Mouse (Mus musculus): ENCODE measurements at regions not wholly inside any gene's neighbourhood (a gene's known extent, or its start where the extent isn't known, plus 50 kb on each side); places are given as distances from the start of the nearest gene placed in this dataset.

DNA sequence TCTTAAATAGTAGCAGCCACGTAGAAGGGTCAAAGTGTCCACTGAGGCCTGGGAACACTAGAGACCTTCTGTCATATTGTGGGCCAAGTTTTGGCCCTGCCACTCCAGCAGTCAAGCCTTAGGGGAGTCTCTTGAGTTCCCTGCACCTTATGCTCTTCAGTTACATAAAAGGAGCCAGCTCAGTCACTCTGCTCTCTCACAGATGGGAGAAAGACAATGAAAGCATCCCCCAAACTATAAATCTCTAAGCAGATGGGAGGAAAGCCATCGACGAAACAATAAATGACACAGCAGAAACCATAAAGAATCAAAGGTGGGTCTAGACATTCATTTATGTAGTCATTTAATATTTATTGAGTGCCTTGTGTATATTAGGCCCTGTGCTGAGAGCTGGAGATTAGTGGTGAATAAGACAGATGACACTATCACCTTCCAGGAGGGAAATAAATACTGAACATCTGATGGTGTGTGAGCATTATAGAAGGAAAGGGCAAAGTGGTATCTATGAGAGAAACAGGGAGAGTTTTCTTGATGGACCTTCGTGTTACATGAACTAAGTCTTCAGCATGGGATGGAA, 137.5 kb upstream of the Synpr start:
- WGBS: 80% methylated on average over 4 of the region's 4 CpGs
- Histone ChIP-seq H3K27ac (ENCODE audit: low read depth, low read length) (no peak overlapping the region), H3K9ac (ENCODE audit: low read depth, low read length) (no peak overlapping the region), H3K4me1 (replicated peaks; ENCODE audit: control insufficient read depth, insufficient read depth, low read length) (no peaks in the 10 kb centered on the region), H3K27me3 (ENCODE audit: control insufficient read depth, insufficient read depth, low read length) (no peaks in the 10 kb centered on the region), H3K4me2 (replicated peaks; ENCODE audit: low read depth, low read length) (no peak overlapping the region), H3K4me3 (ENCODE audit: low read depth, low read length) (no peak overlapping the region), H3K36me3 (ENCODE audit: control insufficient read depth, insufficient read depth, low read length) (no peaks in the 10 kb centered on the region), H3K9me3 (ENCODE audit: control insufficient read depth, low read length) (no peaks in the 10 kb centered on the region)
- DNase-seq (ENCODE audit: low spot score) (no peak), ATAC-seq (ENCODE audit: low FRiP score) (no peak)

DNA sequence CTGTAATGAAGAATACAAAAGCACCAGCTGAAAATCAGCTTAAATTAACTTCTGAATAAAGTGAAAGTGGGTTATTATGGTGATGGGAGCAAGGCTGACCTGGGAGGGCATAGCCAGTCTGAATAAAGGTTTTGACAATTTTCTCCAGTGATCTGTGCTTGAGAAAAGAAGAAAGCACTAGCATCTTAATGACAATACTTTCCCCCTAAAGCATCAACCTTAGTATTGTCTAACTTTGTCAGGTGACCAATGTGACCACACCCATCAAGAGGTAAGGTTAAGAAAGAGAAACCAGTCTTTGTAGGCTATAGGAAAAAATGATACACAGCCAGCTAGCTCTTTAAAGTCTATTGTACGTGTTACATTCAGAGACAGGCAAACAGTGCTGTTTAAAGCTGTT, 135.0 kb upstream of the Synpr start:
- Histone ChIP-seq H3K4me2 (replicated peaks; ENCODE audit: low read depth, low read length) (no peak overlapping the region), H3K9me3 (ENCODE audit: control insufficient read depth, low read length) (no peaks in the 10 kb centered on the region), H3K36me3 (ENCODE audit: control insufficient read depth, insufficient read depth, low read length) (no peaks in the 10 kb centered on the region), H3K9ac (ENCODE audit: low read depth, low read length) (no peak overlapping the region), H3K27me3 (ENCODE audit: control insufficient read depth, insufficient read depth, low read length) (no peaks in the 10 kb centered on the region), H3K27ac (ENCODE audit: low read depth, low read length) (no peak overlapping the region), H3K4me1 (replicated peaks; ENCODE audit: control insufficient read depth, insufficient read depth, low read length) (no peaks in the 10 kb centered on the region), H3K4me3 (ENCODE audit: low read depth, low read length) (no peak overlapping the region)
- 89% methylated on average over 1 of the region's 1 CpGs for WGBS
- ATAC-seq (ENCODE audit: low FRiP score) (no peak), DNase-seq (ENCODE audit: low spot score) (no peak)

DNA sequence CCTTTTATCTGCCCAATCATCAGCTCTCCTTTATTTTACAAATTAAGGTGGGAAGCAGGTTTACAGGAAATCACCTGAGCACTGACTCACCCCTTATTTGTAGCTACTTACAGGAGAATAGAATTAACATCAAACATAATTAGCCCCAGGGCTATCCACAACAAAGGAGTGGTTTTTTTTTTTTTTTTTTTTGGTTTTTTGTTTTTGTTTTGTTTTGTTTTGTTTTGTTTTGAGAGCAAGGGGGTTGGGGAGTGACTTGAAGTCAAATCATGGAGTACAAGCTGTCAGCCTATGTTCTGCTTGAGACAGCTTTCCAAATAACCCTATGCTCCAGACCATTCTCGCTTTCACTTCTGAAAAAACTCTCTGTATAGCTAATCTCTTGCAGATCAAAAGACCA, 132.9 kb upstream of the Synpr start:
- H3K4me3 ChIP-seq (ENCODE audit: low read depth, low read length): no peak overlapping the region
- DNase-seq (ENCODE audit: low spot score) (no peak), ATAC-seq (ENCODE audit: low FRiP score) (no peak)
- no peaks in the 10 kb centered on the region for H3K4me1 ChIP-seq (replicated peaks; ENCODE audit: control insufficient read depth, insufficient read depth, low read length)
- 75% methylated on average over 1 of the region's 1 CpGs for WGBS
- H3K36me3 ChIP-seq (ENCODE audit: control insufficient read depth, insufficient read depth, low read length): no peaks in the 10 kb centered on the region
- no peaks in the 10 kb centered on the region for H3K27me3 ChIP-seq (ENCODE audit: control insufficient read depth, insufficient read depth, low read length)
- no peaks in the 10 kb centered on the region for H3K9me3 ChIP-seq (ENCODE audit: control insufficient read depth, low read length)
- H3K27ac ChIP-seq (ENCODE audit: low read depth, low read length): no peak overlapping the region
- no peak overlapping the region for H3K4me2 ChIP-seq (replicated peaks; ENCODE audit: low read depth, low read length)
- H3K9ac ChIP-seq (ENCODE audit: low read depth, low read length): no peak overlapping the region

DNA sequence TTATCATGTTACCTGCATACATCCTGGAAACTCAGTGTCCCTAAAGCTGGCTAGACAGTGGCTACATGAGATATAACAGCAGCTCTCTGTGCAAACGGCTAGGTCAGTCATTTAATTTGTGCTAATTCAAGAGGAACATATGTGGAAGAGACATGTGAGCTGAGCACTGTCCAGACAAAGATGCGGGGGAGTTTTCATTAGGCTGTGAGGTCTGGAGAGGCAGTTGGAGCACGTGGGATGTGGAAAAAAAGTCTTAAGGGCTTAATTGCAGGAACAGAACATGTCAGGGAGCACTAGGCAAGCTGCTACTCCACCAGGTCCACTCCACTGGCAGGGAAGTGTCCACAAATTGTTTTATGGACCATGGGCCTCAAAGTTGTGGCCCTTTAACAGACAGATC, 108.4 kb upstream of the Synpr start:
- no peak overlapping the region for H3K27ac ChIP-seq (ENCODE audit: low read depth, low read length)
- no peaks in the 10 kb centered on the region for H3K27me3 ChIP-seq (ENCODE audit: control insufficient read depth, insufficient read depth, low read length)
- DNase-seq (ENCODE audit: low spot score) (no peak), ATAC-seq (ENCODE audit: low FRiP score) (no peak)
- H3K9ac ChIP-seq (ENCODE audit: low read depth, low read length): no peak overlapping the region
- no peaks in the 10 kb centered on the region for H3K36me3 ChIP-seq (ENCODE audit: control insufficient read depth, insufficient read depth, low read length)
- H3K4me1 ChIP-seq (replicated peaks; ENCODE audit: control insufficient read depth, insufficient read depth, low read length): no peaks in the 10 kb centered on the region
- no peaks in the 10 kb centered on the region for H3K9me3 ChIP-seq (ENCODE audit: control insufficient read depth, low read length)
- WGBS: 75% methylated on average over 3 of the region's 3 CpGs
- H3K4me3 ChIP-seq (ENCODE audit: low read depth, low read length): no peak overlapping the region
- no peak overlapping the region for H3K4me2 ChIP-seq (replicated peaks; ENCODE audit: low read depth, low read length)

DNA sequence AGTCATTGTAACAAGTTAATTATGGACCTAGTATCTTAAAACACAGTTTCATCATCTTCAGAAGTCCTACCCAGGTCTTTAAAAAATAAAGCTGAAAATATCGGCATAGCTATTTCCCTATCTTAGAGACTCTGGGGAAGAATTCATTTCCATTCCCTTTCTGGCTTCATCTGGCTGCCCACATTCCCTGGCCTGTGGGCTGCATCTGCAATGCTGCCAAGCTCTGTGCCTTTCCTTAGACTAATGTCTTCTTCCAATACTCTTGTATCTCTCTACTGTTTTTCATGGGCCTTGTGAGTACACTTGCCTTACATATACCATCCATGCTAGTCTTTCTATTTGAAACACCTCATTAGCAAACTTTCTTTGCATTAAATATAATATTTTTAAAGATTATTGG, 106.7 kb upstream of the Synpr start:
- H3K4me1 ChIP-seq (replicated peaks; ENCODE audit: control insufficient read depth, insufficient read depth, low read length): no peaks in the 10 kb centered on the region
- H3K9ac ChIP-seq (ENCODE audit: low read depth, low read length): no peak overlapping the region
- ATAC-seq (ENCODE audit: low FRiP score): no peak
- H3K27ac ChIP-seq (ENCODE audit: low read depth, low read length): no peak overlapping the region
- no peaks in the 10 kb centered on the region for H3K36me3 ChIP-seq (ENCODE audit: control insufficient read depth, insufficient read depth, low read length)
- H3K4me3 ChIP-seq (ENCODE audit: low read depth, low read length): no peak overlapping the region
- no peak for DNase-seq (ENCODE audit: low spot score)
- H3K4me2 ChIP-seq (replicated peaks; ENCODE audit: low read depth, low read length): no peak overlapping the region
- no peaks in the 10 kb centered on the region for H3K9me3 ChIP-seq (ENCODE audit: control insufficient read depth, low read length)
- WGBS: 98% methylated on average over 1 of the region's 1 CpGs
- H3K27me3 ChIP-seq (ENCODE audit: control insufficient read depth, insufficient read depth, low read length): no peaks in the 10 kb centered on the region

DNA sequence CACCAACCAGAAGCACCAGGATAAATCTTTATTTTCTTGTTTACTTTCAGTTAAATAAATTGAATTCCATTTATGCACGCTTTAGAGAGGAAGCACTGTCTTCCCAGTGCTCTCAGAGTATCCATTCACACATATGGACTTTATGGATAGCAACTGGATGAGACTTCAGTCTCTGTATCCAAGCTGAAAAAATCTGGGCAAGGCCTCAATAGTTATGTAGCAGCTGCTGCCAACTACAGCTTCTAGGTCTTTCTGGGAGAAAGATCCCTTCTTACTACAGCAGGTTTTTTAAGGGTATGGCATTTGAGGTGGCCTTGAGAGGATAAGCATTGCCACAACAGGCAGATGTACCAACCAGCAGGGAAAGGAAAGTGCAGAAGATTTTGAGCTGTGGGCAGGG, 93.8 kb upstream of the Synpr start:
- H3K27me3 ChIP-seq (ENCODE audit: control insufficient read depth, insufficient read depth, low read length): no peaks in the 10 kb centered on the region
- WGBS: 92% methylated on average over 1 of the region's 1 CpGs
- H3K4me3 ChIP-seq (ENCODE audit: low read depth, low read length): no peak overlapping the region
- H3K4me2 ChIP-seq (replicated peaks; ENCODE audit: low read depth, low read length): no peak overlapping the region
- no peak for ATAC-seq (ENCODE audit: low FRiP score)
- no peaks in the 10 kb centered on the region for H3K4me1 ChIP-seq (replicated peaks; ENCODE audit: control insufficient read depth, insufficient read depth, low read length)
- no peak overlapping the region for H3K9ac ChIP-seq (ENCODE audit: low read depth, low read length)
- H3K9me3 ChIP-seq (ENCODE audit: control insufficient read depth, low read length): no peaks in the 10 kb centered on the region
- H3K36me3 ChIP-seq (ENCODE audit: control insufficient read depth, insufficient read depth, low read length): no peaks in the 10 kb centered on the region
- no peak for DNase-seq (ENCODE audit: low spot score)
- H3K27ac ChIP-seq (ENCODE audit: low read depth, low read length): no peak overlapping the region

DNA sequence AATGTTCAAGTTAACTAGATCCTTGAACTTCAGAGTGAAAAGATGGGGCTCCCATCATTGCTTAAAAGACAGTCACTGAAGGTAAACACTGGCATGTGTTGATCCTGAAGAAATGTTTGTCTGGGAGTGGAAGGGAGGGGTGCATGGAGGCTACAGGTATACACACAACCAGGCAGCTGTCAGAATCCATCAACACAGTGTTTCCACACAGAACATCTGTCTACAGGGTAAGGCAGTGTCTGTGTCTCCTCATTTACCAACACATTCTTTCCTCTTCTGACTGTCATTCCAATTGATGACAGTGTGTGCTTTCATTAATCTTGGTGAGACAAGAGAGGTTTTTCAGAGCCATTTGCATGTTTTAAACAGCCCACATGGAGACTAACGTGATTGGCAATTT, 91.8 kb upstream of the Synpr start:
- Histone ChIP-seq H3K9ac (ENCODE audit: low read depth, low read length) (no peak overlapping the region), H3K27ac (ENCODE audit: low read depth, low read length) (no peak overlapping the region), H3K4me3 (ENCODE audit: low read depth, low read length) (no peak overlapping the region), H3K4me2 (replicated peaks; ENCODE audit: low read depth, low read length) (no peak overlapping the region), H3K4me1 (replicated peaks; ENCODE audit: control insufficient read depth, insufficient read depth, low read length) (no peaks in the 10 kb centered on the region), H3K36me3 (ENCODE audit: control insufficient read depth, insufficient read depth, low read length) (no peaks in the 10 kb centered on the region), H3K27me3 (ENCODE audit: control insufficient read depth, insufficient read depth, low read length) (no peaks in the 10 kb centered on the region), H3K9me3 (ENCODE audit: control insufficient read depth, low read length) (no peaks in the 10 kb centered on the region)
- WGBS: 63% methylated on average over 1 of the region's 1 CpGs
- ATAC-seq (ENCODE audit: low FRiP score): no peak
- no peak for DNase-seq (ENCODE audit: low spot score)

DNA sequence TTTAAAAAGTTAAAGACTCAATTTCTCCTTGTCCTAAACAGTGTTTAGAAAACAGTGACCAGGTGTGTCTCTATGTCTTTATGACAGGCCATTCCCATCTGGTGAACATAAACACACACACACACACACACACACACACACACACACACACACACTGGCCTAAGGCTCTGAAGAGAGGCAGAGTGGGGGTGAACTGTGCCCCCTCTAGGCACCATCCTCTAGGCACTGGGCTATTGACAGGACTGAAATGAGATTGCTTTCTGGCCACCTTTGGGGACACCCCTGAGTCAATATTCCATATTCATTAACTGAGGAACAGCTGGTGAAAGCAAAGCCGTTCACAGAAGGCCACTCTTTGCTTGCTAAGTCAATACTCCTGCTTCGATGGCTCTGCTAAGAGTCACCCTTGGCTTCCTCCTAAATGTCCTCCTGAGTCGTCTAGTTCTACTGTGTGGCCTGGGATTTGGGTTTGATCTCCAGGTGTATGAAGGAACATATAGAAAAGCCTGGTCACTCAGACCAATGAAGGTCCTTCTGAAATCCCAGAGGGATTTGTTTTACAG, 87.2 kb upstream of the Synpr start:
- Histone ChIP-seq H3K27ac (ENCODE audit: low read depth, low read length) (no peak overlapping the region), H3K9ac (ENCODE audit: low read depth, low read length) (no peak overlapping the region), H3K36me3 (ENCODE audit: control insufficient read depth, insufficient read depth, low read length) (no peaks in the 10 kb centered on the region), H3K4me3 (ENCODE audit: low read depth, low read length) (no peak overlapping the region), H3K9me3 (ENCODE audit: control insufficient read depth, low read length) (no peaks in the 10 kb centered on the region), H3K4me2 (replicated peaks; ENCODE audit: low read depth, low read length) (no peak overlapping the region), H3K27me3 (ENCODE audit: control insufficient read depth, insufficient read depth, low read length) (no peaks in the 10 kb centered on the region), H3K4me1 (replicated peaks; ENCODE audit: control insufficient read depth, insufficient read depth, low read length) (no peaks in the 10 kb centered on the region)
- DNase-seq (ENCODE audit: low spot score) (peak; percentile 10), ATAC-seq (ENCODE audit: low FRiP score) (peak; percentile 59; the same call in 1 of the 2 replicates)
- 62% methylated on average over 3 of the region's 3 CpGs for WGBS

DNA sequence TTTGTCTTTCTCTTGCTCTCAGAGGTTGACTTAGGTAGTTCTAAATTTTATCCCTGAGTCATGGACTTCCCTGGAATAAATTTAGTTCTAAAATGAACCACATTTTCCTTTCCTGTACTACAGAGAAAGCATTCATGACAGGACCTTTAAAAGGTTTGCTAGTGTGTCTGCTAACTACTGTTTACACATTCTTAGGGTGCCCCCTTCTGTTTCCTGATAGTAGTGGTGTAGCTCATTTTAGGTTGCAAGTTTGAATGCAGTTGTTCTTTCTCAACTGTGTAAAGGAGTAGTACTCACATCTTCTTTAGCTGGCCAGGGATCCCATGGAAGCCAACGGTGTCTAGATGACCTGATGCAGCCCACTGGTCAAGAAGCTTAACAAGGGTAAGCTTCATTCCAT, 86.1 kb upstream of the Synpr start:
- Histone ChIP-seq H3K36me3 (ENCODE audit: control insufficient read depth, insufficient read depth, low read length) (no peaks in the 10 kb centered on the region), H3K4me3 (ENCODE audit: low read depth, low read length) (no peak overlapping the region), H3K9ac (ENCODE audit: low read depth, low read length) (no peak overlapping the region), H3K27ac (ENCODE audit: low read depth, low read length) (no peak overlapping the region), H3K4me2 (replicated peaks; ENCODE audit: low read depth, low read length) (no peak overlapping the region), H3K27me3 (ENCODE audit: control insufficient read depth, insufficient read depth, low read length) (no peaks in the 10 kb centered on the region), H3K9me3 (ENCODE audit: control insufficient read depth, low read length) (no peaks in the 10 kb centered on the region), H3K4me1 (replicated peaks; ENCODE audit: control insufficient read depth, insufficient read depth, low read length) (no peaks in the 10 kb centered on the region)
- DNase-seq (ENCODE audit: low spot score) (peak; percentile 44), ATAC-seq (ENCODE audit: low FRiP score) (peak; percentile 65; the same call in 1 of the 2 replicates)
- 33% methylated on average over 1 of the region's 1 CpGs for WGBS

All from hindbrain, embryonic 11.5 days (tissue).